Mouse (Mus musculus) right cerebral cortex, postnatal 36 days (tissue): ENCODE data around the gene Slc22a5.
"Not testable (repeated sequence)": the region's sequence is repeated elsewhere in the genome, so short reads cannot be mapped to it uniquely, and the experiment has no call there.

Source experiments
- DNase-seq, 2 experiments: peaks; one replicate each; pipeline ENCODE4 v3.0.0; 2022; ENCODE audit warnings: low spot score in 2 of 2, mixed read lengths in 1 of 2

Gene Slc22a5

DNA sequence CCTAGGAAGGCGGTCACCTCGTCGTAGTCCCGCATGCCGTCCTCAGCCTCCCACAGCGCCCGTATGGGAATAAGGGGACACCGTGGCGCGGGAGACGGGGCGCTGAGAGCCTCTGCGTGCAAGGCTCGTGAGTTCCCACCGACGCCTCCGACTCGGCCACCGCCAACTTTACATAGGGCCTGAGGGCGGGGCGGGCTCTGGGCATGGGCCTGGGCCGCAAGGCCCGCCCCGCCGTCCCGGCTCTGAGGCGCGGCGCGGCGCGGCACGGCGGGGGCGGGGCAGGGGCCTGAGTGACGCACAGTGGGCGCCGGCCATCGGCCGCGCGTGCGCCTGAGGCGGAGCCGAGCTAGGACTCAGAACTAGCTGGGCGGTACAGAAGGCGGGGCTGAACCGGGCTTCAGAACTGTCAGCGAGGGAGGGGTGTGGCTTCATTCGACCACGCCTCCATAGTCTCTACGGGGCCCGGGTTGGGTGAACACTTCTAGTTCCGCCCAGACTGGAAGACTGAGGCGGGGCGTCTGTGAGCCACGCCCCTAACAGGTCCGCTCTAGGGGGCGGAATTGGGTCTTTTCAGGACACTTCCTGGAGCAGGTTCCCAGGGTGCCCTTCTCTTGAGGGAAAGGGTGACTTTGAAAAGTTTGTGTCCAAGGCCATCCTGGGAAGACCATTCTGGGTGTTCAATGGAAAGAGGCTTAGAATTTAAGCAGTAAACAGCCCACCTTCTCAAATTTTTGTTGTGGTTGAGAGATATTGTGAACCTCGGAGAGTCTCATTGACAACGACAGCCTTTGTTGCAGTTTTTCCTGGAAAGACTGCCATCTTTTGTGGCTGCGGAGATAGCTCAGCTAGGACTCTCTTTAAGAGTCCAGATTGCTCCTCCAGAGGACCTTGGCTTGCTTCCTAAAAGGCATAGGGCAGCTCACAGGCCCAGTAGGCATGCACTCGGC is at the start of gene Slc22a5:
Slc22a5 (minus strand) TSS at position 156 of the 947 bp plus-strand sequence.
- peak; percentile 97 to 98 for DNase-seq

DNA sequence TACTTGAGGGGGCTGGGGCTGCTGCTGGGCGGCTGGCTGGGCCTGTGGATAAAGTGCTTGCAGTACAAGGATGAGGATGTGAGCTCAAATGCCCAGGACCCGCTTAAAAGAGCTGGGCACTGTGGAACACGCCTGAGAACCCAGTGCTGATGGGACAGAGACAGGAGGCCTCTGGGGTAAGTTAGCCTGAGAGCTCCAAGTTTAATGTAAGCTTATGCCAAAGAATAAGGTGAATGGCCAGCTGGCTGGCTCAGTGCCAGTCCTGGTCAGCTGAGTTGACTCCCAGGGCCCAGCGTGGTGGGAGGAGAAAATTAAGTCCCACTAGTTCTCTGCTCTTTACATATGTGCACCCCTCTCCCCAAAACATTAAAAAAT is 40.5 kb upstream of the Slc22a5 start:
- DNase-seq, result not testable (repeated sequence)

DNA sequence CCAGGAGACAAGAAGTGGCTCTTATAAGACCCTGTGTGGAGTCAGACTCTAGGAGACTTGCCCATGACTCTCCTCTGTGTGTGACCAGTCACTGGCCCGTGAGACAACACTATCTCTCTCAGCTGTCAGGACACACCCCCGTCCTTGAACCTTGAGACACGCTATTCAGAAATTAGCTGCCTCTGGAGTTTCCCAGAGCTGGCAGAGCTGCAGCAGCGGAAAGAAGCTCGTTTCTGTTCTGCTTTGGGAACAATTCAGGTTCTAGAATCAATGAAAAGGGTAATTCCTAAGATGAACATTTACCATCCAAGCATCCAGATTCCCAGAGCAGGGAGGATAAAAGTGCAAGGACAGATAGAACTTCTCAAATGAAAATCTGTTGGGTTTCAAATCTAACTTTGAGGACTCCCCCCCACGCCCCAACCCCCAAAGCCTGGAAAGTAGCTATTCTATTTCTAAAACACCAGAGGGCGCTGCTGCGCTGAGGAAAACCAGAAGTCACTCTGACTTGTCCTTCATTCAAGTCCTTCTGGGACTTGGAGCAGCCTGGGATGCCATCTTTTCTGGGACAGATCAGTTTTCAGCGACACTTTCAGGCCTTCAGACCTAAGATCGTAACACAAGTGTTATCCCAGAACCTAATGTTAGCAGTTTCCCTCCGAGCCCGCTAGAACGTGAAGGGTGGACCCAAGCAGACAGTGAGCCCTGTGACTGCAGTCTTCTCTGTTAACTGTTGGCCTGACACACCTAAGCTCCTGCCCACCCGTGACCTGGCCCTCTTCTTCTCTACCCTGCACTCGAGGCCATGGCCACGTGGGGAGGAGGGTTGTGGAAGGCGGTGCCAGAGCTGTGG is 39.9 kb upstream of the Slc22a5 start:
- peak in 1 of 2 experiments; percentile 1 for DNase-seq

DNA sequence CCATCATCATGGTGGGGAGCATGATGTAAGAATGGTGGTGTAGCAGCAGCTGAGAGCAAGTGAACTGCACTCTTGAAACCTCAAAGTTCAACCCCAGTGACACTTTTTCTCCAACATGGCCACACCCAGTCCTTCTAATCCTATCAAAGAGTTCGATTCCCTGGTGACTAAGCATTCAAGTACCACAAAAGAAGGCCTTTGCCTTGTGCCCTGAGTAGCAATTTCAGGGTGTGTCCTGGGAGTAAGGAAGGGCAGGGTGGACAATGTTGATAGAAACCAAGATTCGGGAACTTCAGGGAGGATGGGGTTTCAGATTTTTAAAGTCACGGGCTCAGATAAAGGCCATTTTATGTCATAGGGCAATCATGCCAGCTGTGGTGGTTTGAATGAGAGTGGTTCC is 38.3 kb upstream of the Slc22a5 start:
- DNase-seq, result no peak

DNA sequence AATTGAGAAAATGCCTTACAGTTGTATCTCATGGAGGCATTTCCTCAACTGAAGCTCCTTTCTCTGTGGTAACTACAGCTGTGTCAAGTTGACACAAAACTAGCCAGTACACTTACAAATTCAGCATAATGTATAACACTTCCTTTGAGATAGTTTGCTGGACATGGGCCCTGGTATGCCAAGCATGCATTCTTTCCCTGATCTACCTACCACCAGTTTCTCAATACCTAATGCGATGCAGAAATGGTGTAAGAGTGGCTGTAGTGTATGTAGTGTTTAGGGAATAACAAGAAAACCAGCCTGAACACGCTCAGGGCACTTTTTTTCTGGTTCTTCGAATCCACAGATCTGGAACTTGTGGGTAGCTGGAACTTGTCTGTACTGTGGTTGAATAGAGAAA is 37.1 kb upstream of the Slc22a5 start:
- no peak for DNase-seq

DNA sequence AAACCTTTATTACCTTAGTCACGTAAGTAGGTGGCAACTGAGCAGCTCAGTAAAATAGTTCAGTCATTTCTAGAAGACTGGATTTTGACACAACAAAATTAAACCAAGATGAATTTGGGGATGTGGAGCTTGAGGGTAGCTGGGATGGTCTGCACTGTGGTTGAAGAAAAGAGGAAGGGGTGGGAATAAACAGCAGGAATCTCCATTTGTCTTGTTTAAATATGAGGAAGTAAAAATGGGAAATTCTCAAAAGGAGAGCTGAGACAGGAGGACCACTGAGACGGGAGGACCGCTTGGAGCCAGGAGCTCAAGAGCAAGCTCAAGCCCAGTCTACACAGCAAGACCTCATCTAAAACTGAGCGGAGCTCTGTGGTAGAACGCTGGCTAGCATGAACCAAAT is 34.8 kb upstream of the Slc22a5 start:
- DNase-seq, result no peak

DNA sequence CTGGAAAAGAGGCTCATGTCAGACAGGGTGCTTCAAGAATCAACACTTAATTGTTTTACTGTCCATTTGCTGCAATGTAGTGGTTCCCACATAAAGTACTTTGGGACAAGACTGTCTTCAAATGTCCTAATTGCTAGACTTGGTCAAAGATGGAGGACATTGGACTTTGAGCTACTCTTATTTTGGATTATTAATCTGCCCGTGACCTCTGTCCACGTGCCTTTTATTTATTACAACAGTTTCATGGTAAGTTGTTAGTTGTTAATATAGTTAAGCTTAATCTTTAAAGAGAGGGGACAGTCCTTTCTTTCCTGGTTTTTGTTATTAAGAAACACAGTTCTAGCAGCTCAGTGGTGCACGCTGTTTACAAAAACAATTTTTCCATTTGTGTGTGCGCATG is 27.4 kb upstream of the Slc22a5 start:
- no peak for DNase-seq

DNA sequence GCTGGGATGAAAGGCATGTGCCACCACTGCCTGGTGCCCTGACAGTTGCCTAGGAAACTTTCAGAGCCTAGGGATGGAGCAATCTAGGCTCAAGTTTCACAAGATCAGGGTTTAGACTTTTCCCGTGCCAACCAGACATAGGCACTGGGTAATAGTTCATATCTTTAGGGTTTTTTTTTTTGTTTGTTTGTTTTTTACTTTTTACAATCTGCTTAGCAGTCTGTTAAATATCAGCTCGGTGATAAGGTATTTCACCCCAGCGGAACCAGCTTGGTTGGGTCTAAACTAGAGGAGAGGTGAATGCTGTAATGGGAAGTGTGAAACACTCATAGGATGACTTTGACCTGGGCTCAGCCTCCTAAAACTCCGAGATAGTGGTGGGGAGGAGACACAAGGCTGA is 19.6 kb upstream of the Slc22a5 start:
- no peak for DNase-seq

DNA sequence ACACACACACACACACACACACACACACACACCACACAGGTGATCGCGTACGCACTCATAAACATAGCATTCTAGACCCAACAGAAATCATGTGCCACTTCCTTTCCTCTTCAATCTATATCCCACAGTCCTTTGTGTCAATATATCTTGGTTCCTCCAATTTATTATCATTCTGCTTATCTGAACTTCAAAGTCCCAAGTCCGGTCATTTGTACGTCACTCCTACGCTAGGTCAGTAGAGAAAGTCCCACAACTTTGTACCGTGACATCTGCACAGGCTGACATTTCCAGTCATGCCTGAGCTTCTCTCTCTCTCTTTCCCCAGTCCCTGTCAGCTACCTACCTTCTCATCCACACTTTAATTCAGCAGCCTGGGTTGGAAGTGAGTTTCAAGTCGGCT is 17.2 kb upstream of the Slc22a5 start:
- no peak for DNase-seq

DNA sequence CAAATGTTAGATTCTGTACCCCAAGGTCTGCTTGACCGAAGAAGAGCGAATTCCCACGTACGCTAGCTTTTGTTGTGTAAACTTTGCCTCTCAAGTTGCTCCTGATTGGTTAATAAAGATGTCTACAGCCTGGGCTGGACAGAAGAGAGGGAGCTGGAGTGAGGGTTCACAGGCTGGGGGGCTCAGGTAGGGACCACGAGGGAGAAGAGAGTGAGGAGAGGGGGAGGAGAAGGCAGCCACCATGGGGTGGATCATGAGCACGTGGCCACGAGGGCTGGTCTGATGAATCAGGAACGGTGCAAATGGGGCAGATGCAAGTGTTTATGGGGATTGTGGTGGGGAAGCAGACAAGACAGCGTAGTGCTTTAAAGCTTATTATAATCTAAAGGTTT is 13.1 kb upstream of the Slc22a5 start:
- no peak for DNase-seq

DNA sequence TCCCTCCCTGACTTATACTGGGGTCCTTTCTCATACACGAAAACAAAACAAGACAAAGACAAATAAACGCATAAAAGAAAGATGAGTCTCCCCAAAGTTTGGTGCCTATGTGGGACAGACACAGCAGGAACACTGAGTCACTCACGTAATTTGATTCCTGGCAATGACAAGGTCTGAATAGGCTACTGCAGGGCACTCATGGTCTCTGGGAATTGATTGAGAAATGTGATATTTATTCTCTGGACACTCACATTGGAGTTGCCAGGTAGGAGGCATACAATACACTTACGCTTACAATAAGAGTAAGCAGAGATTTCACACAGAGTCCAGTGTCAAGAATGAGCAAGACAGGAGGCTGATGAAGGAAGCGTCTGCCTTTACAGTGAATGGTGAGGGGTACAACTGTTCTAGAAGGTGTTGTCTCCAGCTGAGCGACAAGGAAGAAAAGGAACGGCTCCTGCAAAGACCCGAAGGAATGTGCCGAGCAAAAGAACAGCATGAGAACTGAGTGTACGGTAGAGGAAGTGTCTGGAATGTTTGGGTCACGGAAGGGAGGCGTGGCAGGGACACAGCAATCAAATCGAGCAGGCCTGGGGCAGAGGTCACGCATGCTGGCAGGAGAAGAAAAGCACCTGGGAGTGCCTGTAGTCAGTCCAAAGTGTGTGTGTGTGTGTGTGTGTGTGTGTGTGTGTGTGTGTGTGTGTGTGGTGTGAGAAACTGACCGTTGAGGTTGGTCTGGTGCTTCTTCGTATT is 12.5 kb upstream of the Slc22a5 start:
- DNase-seq, result no peak

DNA sequence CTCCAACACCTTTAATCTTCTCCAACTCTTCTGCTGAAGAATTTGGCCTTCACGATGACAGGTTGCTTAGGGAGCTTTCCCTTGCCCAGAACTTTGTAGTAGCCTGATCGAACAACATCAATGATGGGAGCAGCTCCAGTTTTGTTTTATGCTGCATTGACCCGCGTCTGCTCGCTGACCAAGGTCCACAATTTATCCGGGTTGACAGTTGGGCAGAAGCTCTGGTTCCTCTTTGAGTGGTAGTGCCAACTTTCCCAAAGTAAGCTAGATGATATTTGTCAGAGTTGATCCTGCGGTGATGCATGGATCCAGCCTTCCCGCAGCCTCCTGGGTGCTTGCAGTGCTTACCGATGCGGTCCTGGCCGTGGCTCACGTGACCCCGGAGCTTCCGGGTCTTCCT is 11.3 kb upstream of the Slc22a5 start:
- DNase-seq, result no peak

DNA sequence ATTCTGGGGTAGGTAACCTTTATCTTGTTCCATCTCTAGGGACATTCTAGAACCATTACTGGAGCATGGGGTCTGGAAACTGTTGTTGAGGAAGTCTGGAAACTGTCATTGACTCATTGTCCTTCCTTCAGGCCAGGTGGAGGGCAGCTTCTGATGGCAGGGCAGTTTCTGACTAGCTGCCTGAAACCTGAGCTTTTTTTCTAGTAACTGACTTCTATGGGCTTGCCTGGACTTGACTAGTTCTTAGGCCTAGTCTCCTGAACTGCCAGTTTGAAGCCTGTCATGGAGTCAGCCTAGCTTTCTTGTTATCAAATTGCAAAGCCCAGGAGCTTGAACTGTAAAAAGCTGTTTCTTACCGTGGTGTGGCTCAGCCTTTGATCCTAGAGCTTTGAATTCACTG is 9.5 kb upstream of the Slc22a5 start:
- no peak for DNase-seq

DNA sequence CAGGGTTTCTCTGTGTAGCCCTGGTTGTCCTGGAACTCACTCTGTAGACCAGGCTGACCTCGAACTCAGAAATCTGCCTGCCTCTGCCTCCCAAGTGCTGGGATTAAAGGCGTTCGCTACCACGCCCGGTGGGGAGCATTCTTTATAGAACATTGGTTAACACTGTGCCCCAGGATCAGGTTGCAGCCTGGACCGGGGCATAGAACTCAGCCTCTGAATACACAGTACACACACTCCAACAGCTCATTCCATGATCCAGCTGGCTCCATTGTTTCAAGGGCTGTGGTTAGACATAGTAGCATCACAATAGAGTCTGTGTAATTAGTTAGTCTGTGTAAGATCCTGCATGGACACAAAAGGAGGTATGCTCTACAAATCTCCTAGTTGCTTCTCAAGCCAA is 8.5 kb upstream of the Slc22a5 start:
- no peak for DNase-seq

DNA sequence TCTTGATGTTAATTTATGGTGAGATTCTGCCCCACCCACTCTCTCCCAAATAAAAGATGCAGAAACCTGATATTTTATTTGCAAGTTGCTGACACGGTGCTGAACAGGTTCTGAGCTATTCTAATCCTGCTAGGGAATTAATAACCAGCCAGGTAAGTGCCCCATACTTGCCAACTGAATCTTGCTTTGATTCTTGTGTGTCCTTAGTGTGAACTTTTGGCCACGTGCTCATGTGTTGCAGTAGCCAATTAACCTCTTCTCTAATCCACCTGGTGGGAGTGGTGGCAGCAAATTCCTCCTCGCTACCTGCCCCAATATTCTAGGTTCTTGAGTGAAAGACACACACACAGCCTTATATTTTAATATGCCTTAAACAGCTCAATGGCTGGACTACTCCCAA is 7.5 kb upstream of the Slc22a5 start:
- no peak for DNase-seq

DNA sequence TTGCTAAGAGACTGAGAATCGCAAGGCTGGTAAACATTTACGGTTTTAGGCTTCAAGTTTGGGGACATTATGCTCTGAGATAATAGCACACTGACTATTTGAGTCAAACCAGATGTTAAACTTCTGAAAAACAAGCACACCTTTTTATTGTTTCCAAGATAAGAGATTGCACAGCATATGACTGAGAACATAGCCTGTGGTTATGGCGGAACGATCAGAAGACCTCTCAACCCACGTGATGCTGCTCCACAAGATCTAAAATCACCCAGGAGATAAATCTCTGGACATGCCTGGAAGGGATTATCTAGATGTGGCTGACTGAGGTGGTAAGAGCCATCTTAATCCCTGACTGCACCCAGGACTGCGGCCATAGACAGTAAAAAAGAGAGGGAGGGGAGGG is 5.5 kb upstream of the Slc22a5 start:
- no peak for DNase-seq

DNA sequence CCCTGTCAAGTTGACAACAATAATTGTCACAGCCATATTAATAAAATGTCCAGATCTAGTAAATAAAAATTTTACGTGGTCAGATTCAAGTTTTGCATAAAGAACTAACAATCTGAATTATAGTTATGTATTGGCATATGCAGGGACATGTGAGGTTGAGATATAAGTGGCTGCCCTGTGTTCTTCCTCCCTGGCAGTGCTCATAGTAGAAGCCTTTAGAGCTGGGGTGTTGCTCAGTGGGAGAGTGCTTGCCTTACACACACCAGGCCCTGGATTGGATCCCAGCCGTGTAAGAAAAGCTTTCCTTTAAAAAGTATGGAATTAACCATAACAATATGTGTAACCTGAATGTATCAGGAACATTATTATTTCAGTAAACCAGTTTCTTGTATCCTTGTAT is 2.0 kb upstream of the Slc22a5 start:
- DNase-seq, result no peak

DNA sequence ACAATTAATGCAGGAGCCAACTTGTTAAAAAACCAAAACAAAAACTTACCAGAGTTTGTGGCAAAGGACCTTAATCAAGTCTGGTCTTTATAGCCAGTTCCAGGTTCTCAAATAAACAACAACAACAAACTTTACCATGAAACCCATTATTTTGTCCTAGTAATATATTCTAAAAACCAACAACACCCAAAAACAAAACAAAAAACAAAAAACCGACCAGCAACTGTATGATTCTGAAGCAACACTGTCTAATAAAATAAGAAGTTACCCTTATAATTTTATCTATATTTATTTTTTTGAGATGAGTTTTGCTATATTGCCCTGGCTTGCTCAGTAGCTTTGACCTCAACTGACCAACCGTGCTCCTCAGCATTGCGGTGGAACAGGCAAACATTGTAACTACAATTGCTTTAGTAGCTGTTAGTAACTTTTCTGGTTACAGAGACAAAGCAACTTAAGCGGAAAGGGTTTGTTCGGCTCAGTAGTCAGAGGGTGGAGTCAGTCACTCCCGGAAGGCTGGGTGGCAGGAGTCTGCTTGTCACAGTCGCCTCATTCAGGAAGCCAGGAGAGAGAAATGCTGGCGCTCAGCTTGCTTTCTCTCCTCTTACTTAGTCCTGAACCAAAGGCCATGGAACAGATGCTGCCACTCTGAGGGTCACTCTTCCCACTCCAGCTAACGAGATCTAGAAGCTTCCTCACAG is 1.4 kb upstream of the Slc22a5 start:
- no peak for DNase-seq

DNA sequence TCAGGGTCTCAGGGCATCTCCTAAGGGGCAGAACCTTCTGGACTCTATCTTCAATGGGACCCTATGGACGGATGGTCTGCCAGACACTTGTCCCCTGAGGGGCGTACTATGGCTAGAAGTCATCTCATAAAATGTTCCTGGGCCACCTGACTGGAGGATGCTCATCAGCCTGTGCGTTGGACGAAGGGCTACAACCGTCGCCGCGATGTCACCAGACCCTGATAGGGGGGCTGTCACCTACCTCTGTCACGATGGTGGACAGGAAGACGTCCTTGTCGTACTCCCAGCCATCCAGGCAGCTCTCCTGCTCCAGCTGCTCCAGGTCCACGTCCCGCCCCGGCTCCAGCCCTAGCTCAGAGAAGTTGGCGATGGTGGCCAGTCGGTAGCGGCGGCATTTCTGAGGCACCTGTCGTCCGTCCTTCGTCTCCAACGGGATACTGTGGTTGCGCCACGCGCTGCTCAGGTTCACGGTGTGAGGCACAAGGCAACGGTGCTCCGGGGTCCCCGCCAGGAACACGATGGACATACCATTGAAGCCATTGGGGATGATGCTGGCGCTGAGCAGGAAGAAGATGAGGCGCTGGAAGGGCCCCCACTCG is 455 bp downstream of the Slc22a5 start:
- DNase-seq, result peak in 1 of 2 experiments; percentile 20

DNA sequence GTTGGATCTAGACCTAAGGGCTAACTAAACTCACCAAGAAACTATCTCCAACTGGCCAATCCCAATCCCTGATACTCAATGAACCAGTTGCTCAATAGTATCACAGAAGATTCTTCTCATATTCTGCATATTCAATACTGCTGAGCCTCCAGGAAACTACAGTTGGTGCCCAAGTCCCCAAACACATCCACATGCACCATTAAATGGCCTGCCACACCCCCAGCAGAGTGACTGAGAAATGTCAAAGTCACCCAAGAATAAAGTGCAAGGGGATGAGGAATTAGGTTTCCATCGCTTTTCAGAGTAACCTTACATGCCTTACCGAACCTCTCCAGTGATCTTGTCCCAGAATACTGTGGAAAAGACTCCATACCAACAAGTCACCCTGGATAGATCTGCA is 1.2 kb downstream of the Slc22a5 start:
- no peak for DNase-seq

DNA sequence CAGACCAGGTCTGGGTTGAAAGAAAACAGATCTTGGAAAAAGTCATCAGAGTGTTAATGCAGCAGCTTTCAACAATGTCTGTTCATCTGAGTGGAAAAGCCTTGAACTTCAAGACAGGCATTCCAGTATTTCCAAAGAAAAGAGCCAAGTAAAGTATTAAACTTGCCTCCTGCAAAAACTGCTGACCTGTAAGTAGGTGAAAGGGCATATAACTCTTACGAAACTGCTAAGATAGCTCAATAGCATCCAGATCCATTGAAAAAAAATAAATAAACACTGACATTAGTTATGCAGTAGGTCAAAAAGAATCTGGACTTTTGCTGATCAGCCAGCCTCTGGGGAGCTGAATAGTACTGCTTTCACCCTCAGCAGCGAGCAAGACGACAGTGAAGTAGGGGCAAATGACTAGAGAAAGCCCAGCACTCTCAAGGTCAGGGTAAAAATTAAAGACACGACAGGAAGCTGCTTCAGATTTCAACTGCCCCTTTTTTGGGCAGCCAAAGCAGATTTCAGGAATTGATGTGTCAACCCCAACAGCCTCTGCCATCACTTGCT is 2.3 kb downstream of the Slc22a5 start:
- DNase-seq, result no peak
